Mouse (Mus musculus) cerebellum, postnatal 25 days (tissue): ENCODE data around the gene Nphs1.
"Not testable (repeated sequence)": the region's sequence is repeated elsewhere in the genome, so short reads cannot be mapped to it uniquely, and the experiment has no call there.

ENCODE experiments used
- DNase-seq, 2 experiments: peaks; one replicate each; pipeline ENCODE4 v3.0.0; 2021; ENCODE audit warnings: mixed read lengths in 2 of 2

Nphs1 gene

GRCm38 (mm10) chr7:30443696-30444095 lies 14.4 kb upstream of the Nphs1 start:
- DNase-seq: peak in 1 of 2 experiments; percentile 16

GRCm38 (mm10) chr7:30444154-30444970 lies 13.8 kb upstream of the Nphs1 start:
- DNase-seq: peak in 1 of 2 experiments; percentile 59

GRCm38 (mm10) chr7:30444971-30445751 lies 13.0 kb upstream of the Nphs1 start, which contains the start of gene Aplp1:
Aplp1 (minus strand) TSS chr7:30445535.
- peak; percentile 86 to 91 for DNase-seq

GRCm38 (mm10) chr7:30450241-30450640 lies 7.9 kb upstream of the Nphs1 start:
- DNase-seq: no peak

- no peak for DNase-seq
These were observed 4.8 kb upstream of the Nphs1 start for GRCm38 (mm10) chr7:30453327-30453726.

GRCm38 (mm10) chr7:30453766-30454165 lies 4.3 kb upstream of the Nphs1 start:
- DNase-seq: peak in 1 of 2 experiments; percentile 55

GRCm38 (mm10) chr7:30454259-30454658 lies 3.9 kb upstream of the Nphs1 start:
- DNase-seq: no peak

- DNase-seq: no peak
These were observed 1.6 kb upstream of the Nphs1 start for GRCm38 (mm10) chr7:30456487-30456886.

GRCm38 (mm10) chr7:30456911-30457628 lies 1.0 kb upstream of the Nphs1 start:
- no peak for DNase-seq

GRCm38 (mm10) chr7:30459484-30459883 lies 1.4 kb downstream of the Nphs1 start:
- DNase-seq: no peak

- no peak for DNase-seq
These were observed 5.5 kb downstream of the Nphs1 start for GRCm38 (mm10) chr7:30463568-30463967.

- no peak for DNase-seq
These were observed 5.9 kb downstream of the Nphs1 start for GRCm38 (mm10) chr7:30463996-30464395.

- DNase-seq: no peak
These were observed 6.7 kb downstream of the Nphs1 start for GRCm38 (mm10) chr7:30464816-30465300.

- peak in 1 of 2 experiments; percentile 63 for DNase-seq
These were observed 14.3 kb downstream of the Nphs1 start for GRCm38 (mm10) chr7:30472411-30472810.

GRCm38 (mm10) chr7:30474999-30475398 lies 16.9 kb downstream of the Nphs1 start:
- no peak for DNase-seq

GRCm38 (mm10) chr7:30476136-30476535 lies 18.0 kb downstream of the Nphs1 start:
- not testable (repeated sequence) for DNase-seq

- peak; percentile 47 to 56 for DNase-seq
These were observed 19.6 kb downstream of the Nphs1 start for GRCm38 (mm10) chr7:30477415-30478381.

GRCm38 (mm10) chr7:30484250-30484649 lies 26.1 kb downstream of the Nphs1 start:
- DNase-seq: no peak

GRCm38 (mm10) chr7:30490251-30490956 lies 32.3 kb downstream of the Nphs1 start:
- peak; percentile 64 to 76 for DNase-seq

GRCm38 (mm10) chr7:30490957-30491307 lies 32.8 kb downstream of the Nphs1 start:
- no peak for DNase-seq

GRCm38 (mm10) chr7:30492765-30493164 lies 34.6 kb downstream of the Nphs1 start:
- DNase-seq: peak; percentile 88 to 94
